Mouse (Mus musculus) heart, embryonic 16.5 days (tissue): Measurements from ENCODE around the gene Rdh16f1. TPM values are rescaled to one million over a fixed set of nuclear protein-coding genes. Genes with fewer than 3 reads are reported as not detected.

Source experiments
- ATAC-seq: fragments of 200-750 bp; cut with Nextera tagmentation; replicated peaks from 2 replicates; pipeline ENCODE4 v1.8.0; 2017; ENCODE audit warnings: moderate number of reproducible peaks; ENCODE audit not compliant: insufficient read depth, low FRiP score; ENCODE audit errors: extremely low read depth
- H3K27ac ChIP-seq: fragments of 300-500 bp; sonication (generic); 2 replicates; pipeline ENCODE4 v1.5.1; 2014; ENCODE audit warnings: mild to moderate bottlenecking, low read length, control low read depth, moderate library complexity
- H3K27me3 ChIP-seq: fragments of 300-500 bp; sonication (generic); 2 replicates; pipeline ENCODE4 v1.6.1; 2014; ENCODE audit warnings: low read length, mixed read lengths; ENCODE audit not compliant: control insufficient read depth, insufficient read depth
- H3K36me3 ChIP-seq: fragments of 300-500 bp; sonication (generic); 2 replicates; pipeline ENCODE4 v1.6.1; 2014; ENCODE audit not compliant: control insufficient read depth, insufficient read depth
- H3K4me1 ChIP-seq: fragments of 300-500 bp; sonication (generic); 2 replicates; pipeline ENCODE4 v1.6.1; 2014; ENCODE audit warnings: low read length, mixed read lengths; ENCODE audit not compliant: control insufficient read depth, insufficient read depth
- H3K4me2 ChIP-seq: fragments of 300-500 bp; sonication (generic); 2 replicates; pipeline ENCODE4 v1.6.1; 2014; ENCODE audit warnings: low read depth, mild to moderate bottlenecking, control low read depth, low read length
- H3K4me3 ChIP-seq: fragments of 300-500 bp; sonication (generic); 2 replicates; pipeline ENCODE4 v1.5.1; 2014; ENCODE audit warnings: mild to moderate bottlenecking, control low read depth, low read length
- H3K9ac ChIP-seq: fragments of 300-500 bp; sonication (generic); 2 replicates; pipeline ENCODE4 v1.6.1; 2014; ENCODE audit warnings: low read length, control low read depth
- H3K9me3 ChIP-seq: fragments of 300-500 bp; sonication (generic); replicated peaks from 2 replicates; pipeline ENCODE4 v1.6.1; 2016; ENCODE audit warnings: low read length; ENCODE audit not compliant: control insufficient read depth
- WGBS: fragments of 180-500 bp; shearing (Covaris S2); extraction: QIAGEN DNeasy Blood & Tissue Kit; methylation state at CpG from one replicate; pipeline ENCODE4 v1.1.7; 2014; 5-methylcytosine and 5-hydroxymethylcytosine counted together
- polyA plus RNA-seq: library from polyadenylated mRNA; unstranded; fragments of >200 nt; fragmentation: Nextera tagmentation; extraction: Ambion mirVana; gene quantifications from 2 replicates; pipeline ENCODE4 v1.2.1, GENCODE M21; 2015

Rdh16f1 gene
- not detected in 2 replicates for polyA plus RNA-seq

GRCm38 (mm10) chr10:127759181-127760110, at the start of gene Rdh16f1, which contains the start of gene Rdh1:
Rdh16f1 (plus strand) TSS chr10:127759787.
Rdh1 (plus strand) TSS chr10:127759721.
- H3K4me1 ChIP-seq = peaks cover 2% of the 10 kb centered on the region; the same call in 1 of the 2 replicates

DNA sequence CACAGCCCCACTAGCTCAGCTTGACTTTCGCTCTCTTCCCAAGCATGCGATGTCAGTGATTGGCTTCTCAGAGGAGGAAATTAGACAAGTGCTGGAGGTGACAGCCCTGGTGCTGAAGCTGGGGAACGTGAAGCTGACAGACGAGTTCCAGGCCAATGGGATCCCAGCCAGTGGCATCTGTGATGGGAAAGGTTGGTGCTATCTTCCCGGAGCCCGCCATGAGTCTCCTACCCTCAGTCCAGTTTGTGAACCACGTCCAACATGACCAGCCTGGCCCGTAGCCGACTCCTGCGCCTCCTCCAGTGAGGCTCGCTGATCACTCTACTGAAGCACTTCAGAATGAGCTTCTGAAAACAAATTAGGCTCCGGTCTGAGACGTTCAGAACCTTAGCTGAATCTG, 49.3 kb upstream of the Rdh16f1 start:
- Histone ChIP-seq H3K4me3 (no peak overlapping the region), H3K9ac (no peak overlapping the region), H3K4me2 (no peak overlapping the region), H3K9me3 (no peaks in the 10 kb centered on the region), H3K36me3 (no peaks in the 10 kb centered on the region), H3K27ac (no peak overlapping the region), H3K27me3 (no peaks in the 10 kb centered on the region), H3K4me1 (peaks cover 6% of the 10 kb centered on the region)
- WGBS = 55% methylated on average over 13 of the region's 13 CpGs
- ATAC-seq = no peak

More at GRCm38 (mm10) chr10:127759181-127760110, at the start of gene Rdh16f1, which contains the start of gene Rdh1:
- no peak within 1 kb of the TSS for H3K4me2 ChIP-seq
- no peaks in the 10 kb centered on the region for H3K9me3 ChIP-seq
- no peak within 1 kb of the TSS for H3K9ac ChIP-seq
- H3K4me3 ChIP-seq = no peak within 1 kb of the TSS
- ATAC-seq = no peak
- no peak within 1 kb of the TSS for H3K27ac ChIP-seq
- WGBS = 57% methylated on average over 8 of the region's 9 CpGs
- H3K27me3 ChIP-seq = no peaks in the 10 kb centered on the region
- H3K36me3 ChIP-seq = no peaks in the 10 kb centered on the region

DNA sequence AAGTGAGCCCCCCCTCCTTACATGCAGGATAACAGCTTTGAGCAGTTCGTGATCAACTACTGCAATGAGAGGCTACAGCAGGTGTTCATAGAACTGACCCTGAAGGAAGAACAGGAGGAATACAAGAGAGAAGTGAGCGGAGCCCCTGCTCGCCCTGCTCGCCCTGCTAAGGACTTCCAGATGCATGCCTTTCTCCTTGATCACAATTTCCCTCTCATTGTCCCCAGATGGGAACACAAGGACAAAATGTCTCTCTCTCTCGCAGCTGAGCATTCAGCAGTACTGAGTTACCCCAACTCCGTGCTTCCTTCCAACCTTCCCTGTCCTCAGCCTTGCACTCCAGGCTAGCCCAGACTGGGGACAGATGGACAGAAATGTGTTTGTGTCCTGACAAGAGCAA, 46.9 kb upstream of the Rdh16f1 start:
- Histone ChIP-seq H3K36me3 (no peaks in the 10 kb centered on the region), H3K27me3 (no peaks in the 10 kb centered on the region), H3K9ac (no peak overlapping the region), H3K4me2 (no peak overlapping the region), H3K27ac (no peak overlapping the region), H3K4me3 (no peak overlapping the region), H3K9me3 (no peaks in the 10 kb centered on the region), H3K4me1 (peaks cover 2% of the 10 kb centered on the region; the same call in 1 of the 2 replicates)
- 68% methylated on average over 6 of the region's 6 CpGs for WGBS
- ATAC-seq = no peak

GRCm38 (mm10) chr10:127721671-127722418, 37.7 kb upstream of the Rdh16f1 start:
- ATAC-seq = no peak; the same call in 1 of the 2 replicates
- H3K9ac ChIP-seq = peak overlapping the region; percentile 18
- H3K4me1 ChIP-seq = 0 out of 2 replicates have a peak, but pooled peaks cover 2% of the 10 kb centered on the region
- no peak overlapping the region for H3K27ac ChIP-seq
- no peaks in the 10 kb centered on the region for H3K36me3 ChIP-seq
- 11% methylated on average over 20 of the region's 20 CpGs for WGBS
- peak overlapping the region; percentile 51 for H3K4me2 ChIP-seq
- peaks cover 26% of the 10 kb centered on the region for H3K27me3 ChIP-seq
- no peaks in the 10 kb centered on the region for H3K9me3 ChIP-seq
- H3K4me3 ChIP-seq = peak overlapping the region; percentile 5

DNA sequence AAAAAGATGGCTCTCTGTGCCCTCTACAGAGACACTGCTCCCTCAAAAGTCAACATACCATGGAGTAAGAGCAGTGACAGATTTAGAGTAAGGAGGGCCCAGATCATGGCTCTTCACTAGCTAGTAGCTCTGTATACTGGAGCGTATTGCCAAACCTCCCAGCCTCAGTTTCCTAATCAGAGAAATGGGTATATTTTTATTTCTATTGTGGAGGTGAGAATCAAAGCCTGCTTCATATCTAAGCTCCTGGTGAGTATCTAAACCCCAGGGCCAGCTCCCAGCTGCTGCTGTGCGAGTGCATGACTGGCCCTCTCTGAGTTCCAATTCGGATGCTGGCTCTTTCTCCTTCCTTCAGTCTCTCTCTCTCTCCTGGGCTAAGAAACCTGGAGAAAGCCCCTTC, 35.4 kb upstream of the Rdh16f1 start, which contains the start of gene Tac2:
Gene Tac2, plus strand, starts transcription at position 301 of the 400 bp plus-strand sequence.
- Histone ChIP-seq H3K27ac (no peak within 1 kb of the TSS), H3K4me2 (no peak within 1 kb of the TSS), H3K4me1 (0 out of 2 replicates have a peak, but pooled peaks cover 2% of the 10 kb centered on the region), H3K27me3 (peaks cover 32% of the 10 kb centered on the region), H3K4me3 (no peak within 1 kb of the TSS), H3K9me3 (no peaks in the 10 kb centered on the region), H3K9ac (no peak within 1 kb of the TSS), H3K36me3 (no peaks in the 10 kb centered on the region)
- 74% methylated on average over 3 of the region's 3 CpGs for WGBS
- no peak for ATAC-seq

DNA sequence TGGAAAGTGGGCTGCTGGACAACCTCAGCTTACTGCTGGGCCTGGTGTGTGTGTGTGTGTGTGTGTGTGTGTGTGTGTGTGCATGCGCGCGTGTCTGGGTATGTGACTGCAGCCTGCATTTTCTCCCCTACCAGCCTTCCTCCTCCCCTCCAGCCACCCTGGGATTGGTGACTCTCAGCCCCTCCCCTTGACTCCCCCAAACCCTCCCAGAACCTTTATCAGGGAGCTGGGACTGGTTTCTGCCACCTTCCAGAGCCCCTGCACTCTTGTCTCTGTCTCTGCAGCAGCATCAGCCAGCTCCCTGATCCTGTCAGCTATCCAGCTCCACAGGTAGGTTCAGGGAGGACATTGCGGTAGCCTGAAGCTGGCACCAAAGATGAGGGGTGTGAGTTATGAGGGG, 34.5 kb upstream of the Rdh16f1 start:
- Histone ChIP-seq H3K27ac (no peak overlapping the region), H3K4me3 (no peak overlapping the region), H3K4me1 (0 out of 2 replicates have a peak, but pooled peaks cover 2% of the 10 kb centered on the region), H3K9me3 (no peaks in the 10 kb centered on the region), H3K27me3 (peaks cover 32% of the 10 kb centered on the region), H3K36me3 (no peaks in the 10 kb centered on the region), H3K9ac (no peak overlapping the region), H3K4me2 (no peak overlapping the region)
- WGBS = 44% methylated on average over 4 of the region's 4 CpGs
- no peak for ATAC-seq

DNA sequence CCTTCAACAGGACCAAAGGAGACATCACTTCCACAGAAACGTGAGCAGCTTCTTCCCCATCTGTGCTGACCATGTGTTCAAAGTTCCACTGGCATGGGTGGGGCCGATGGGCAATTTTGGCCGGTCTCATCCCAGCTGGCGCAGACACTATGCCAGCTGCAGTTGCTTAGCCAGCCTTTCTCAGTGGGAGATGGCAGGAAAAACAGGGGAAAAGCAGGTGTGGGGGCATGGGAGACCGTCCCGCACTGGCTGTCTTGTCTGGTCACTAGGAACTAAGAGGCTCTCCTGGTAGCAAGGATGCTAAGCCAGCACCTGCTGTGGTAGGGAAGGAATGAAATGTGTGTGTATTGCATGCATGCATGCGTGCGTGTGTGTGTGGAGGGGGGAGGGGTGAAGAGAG, 31.1 kb upstream of the Rdh16f1 start:
- H3K27me3 ChIP-seq = peaks cover 13% of the 10 kb centered on the region
- ATAC-seq = no peak
- H3K4me3 ChIP-seq = no peak overlapping the region
- no peak overlapping the region for H3K27ac ChIP-seq
- no peak overlapping the region for H3K9ac ChIP-seq
- no peaks in the 10 kb centered on the region for H3K9me3 ChIP-seq
- H3K4me1 ChIP-seq = no peaks in the 10 kb centered on the region
- WGBS = 72% methylated on average over 8 of the region's 8 CpGs
- H3K4me2 ChIP-seq = no peak overlapping the region
- no peaks in the 10 kb centered on the region for H3K36me3 ChIP-seq

DNA sequence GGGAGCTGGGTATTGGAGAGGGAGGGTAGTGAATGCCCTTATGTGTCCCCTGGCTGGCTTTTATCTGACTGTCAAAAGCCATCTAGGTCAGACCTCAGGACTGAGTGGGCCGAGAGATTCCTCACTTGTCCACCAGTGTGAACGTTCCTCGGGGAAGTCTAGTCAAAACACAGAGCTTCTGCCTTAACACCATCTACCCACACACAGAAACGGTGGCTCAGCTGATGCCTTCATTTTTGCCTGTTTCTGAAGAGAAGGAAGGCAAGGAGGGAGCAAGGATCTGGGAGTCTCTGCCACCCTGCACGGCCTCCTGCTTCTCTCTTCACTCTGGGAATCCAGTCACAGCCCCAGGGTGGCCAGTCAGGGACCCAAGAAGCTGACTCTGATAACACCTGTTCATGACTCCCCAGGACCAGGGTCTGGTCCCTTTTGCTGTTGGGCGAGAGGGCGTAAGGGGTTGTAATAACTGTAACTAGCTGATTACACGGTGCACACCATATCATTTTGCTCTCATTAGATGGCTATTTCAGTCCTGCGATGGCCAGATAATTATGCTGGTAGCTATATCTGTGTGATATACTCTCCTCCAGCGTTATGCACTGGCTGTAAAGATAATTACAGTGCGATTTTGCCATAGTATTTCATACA, 29.2 kb upstream of the Rdh16f1 start:
- Histone ChIP-seq H3K4me1 (no peaks in the 10 kb centered on the region), H3K27ac (no peak overlapping the region), H3K4me2 (no peak overlapping the region), H3K27me3 (peaks cover 11% of the 10 kb centered on the region), H3K9me3 (no peaks in the 10 kb centered on the region), H3K36me3 (no peaks in the 10 kb centered on the region), H3K9ac (no peak overlapping the region), H3K4me3 (no peak overlapping the region)
- WGBS = 59% methylated on average over 11 of the region's 11 CpGs
- ATAC-seq = no peak
